Mouse (Mus musculus) midbrain, embryonic 14.5 days (tissue): ENCODE results near the gene Syt17. TPM values are rescaled to one million over a fixed set of nuclear protein-coding genes. Genes with fewer than 3 reads are reported as not detected.

ENCODE experiments used
- ATAC-seq: fragments of 200-750 bp; cut with Nextera tagmentation; 2 replicates; pipeline ENCODE4 v1.8.0; 2017; ENCODE audit warnings: moderate number of reproducible peaks, moderate library complexity; ENCODE audit not compliant: low FRiP score, low TSS enrichment
- DNase-seq: peaks from one replicate; pipeline ENCODE4 v3.0.0-alpha.2; 2015
- H3K27ac ChIP-seq: fragments of 300-500 bp; sonication (generic); replicated peaks from 2 replicates; pipeline ENCODE4 v1.5.1; 2014; ENCODE audit warnings: mild to moderate bottlenecking, low read depth, low read length, moderate library complexity
- H3K27me3 ChIP-seq: fragments of 300-500 bp; sonication (generic); 2 replicates; pipeline ENCODE4 v1.6.1; 2014; ENCODE audit warnings: low read length, control low read depth, mixed read lengths; ENCODE audit not compliant: control insufficient read depth, insufficient read depth
- H3K36me3 ChIP-seq: fragments of 300-500 bp; sonication (generic); 2 replicates; pipeline ENCODE4 v1.6.1; 2014; ENCODE audit warnings: low read length, control low read depth; ENCODE audit not compliant: control insufficient read depth, insufficient read depth
- H3K4me1 ChIP-seq: fragments of 300-500 bp; sonication (generic); 2 replicates; pipeline ENCODE4 v1.6.1; 2014; ENCODE audit warnings: mild to moderate bottlenecking, antibody characterized with exemption, low read length, control low read depth; ENCODE audit not compliant: control insufficient read depth, insufficient read depth
- H3K4me2 ChIP-seq: fragments of 300-500 bp; sonication (generic); 2 replicates; pipeline ENCODE4 v1.6.1; 2014; ENCODE audit warnings: mild to moderate bottlenecking, low read length, moderate library complexity
- H3K4me3 ChIP-seq: fragments of 300-500 bp; sonication (generic); replicated peaks from 2 replicates; pipeline ENCODE4 v1.5.1; 2014; ENCODE audit warnings: low read depth, low read length
- H3K9ac ChIP-seq: fragments of 300-500 bp; sonication (generic); replicated peaks from 2 replicates; pipeline ENCODE4 v1.6.1; 2014; ENCODE audit warnings: mild to moderate bottlenecking, low read length, moderate library complexity
- H3K9me3 ChIP-seq: fragments of 300-500 bp; sonication (generic); 2 replicates; pipeline ENCODE4 v1.6.1; 2016; ENCODE audit warnings: low read length, control low read depth, mixed read lengths; ENCODE audit not compliant: control insufficient read depth
- WGBS: fragments of 180-500 bp; shearing (Covaris S2); extraction: QIAGEN DNeasy Blood & Tissue Kit; methylation state at CpG from one replicate; pipeline ENCODE4 v1.1.7; 2014; 5-methylcytosine and 5-hydroxymethylcytosine counted together
- polyA plus RNA-seq: library from polyadenylated mRNA; unstranded; fragments of >200 nt; fragmentation: Nextera tagmentation; extraction: Ambion mirVana; gene quantifications from 2 replicates; pipeline ENCODE4 v1.2.1, GENCODE M21; 2014

Gene Syt17
- polyA plus RNA-seq, 1 experiment from 2014 or later, result 12.4 TPM

GRCm38 (mm10) chr7:118486917-118487316 lies 38.9 kb upstream of the Syt17 start:
- DNase-seq, result no peak
- Histone ChIP-seq H3K9me3 (0 out of 2 replicates have a peak, but pooled peaks cover 3% of the 10 kb centered on the region), H3K4me3 (no peak overlapping the region), H3K27ac (no peak overlapping the region), H3K27me3 (peaks cover 32% of the 10 kb centered on the region), H3K4me1 (peaks cover 8% of the 10 kb centered on the region), H3K4me2 (no peak overlapping the region), H3K36me3 (no peaks in the 10 kb centered on the region), H3K9ac (no peak overlapping the region)
- 65% methylated on average over 5 of the region's 5 CpGs for WGBS
- no peak for ATAC-seq

- Histone ChIP-seq H3K9me3 (no peaks in the 10 kb centered on the region), H3K27ac (no peak overlapping the region), H3K27me3 (peaks cover 5% of the 10 kb centered on the region; the same call in 1 of the 2 replicates), H3K9ac (no peak overlapping the region), H3K4me2 (no peak overlapping the region), H3K4me1 (no peaks in the 10 kb centered on the region), H3K4me3 (no peak overlapping the region), H3K36me3 (no peaks in the 10 kb centered on the region)
- 92% methylated on average over 1 of the region's 1 CpGs for WGBS
- ATAC-seq (no peak), DNase-seq (no peak)
These were observed 36.0 kb upstream of the Syt17 start for GRCm38 (mm10) chr7:118483996-118484395.

GRCm38 (mm10) chr7:118482001-118482400 lies 34.0 kb upstream of the Syt17 start:
- H3K4me3 ChIP-seq, result no peak overlapping the region
- H3K27ac ChIP-seq, result no peak overlapping the region
- no peaks in the 10 kb centered on the region for H3K4me1 ChIP-seq
- WGBS, result 88% methylated on average over 2 of the region's 2 CpGs
- no peak overlapping the region for H3K9ac ChIP-seq
- H3K9me3 ChIP-seq, result no peaks in the 10 kb centered on the region
- DNase-seq (no peak), ATAC-seq (no peak)
- no peaks in the 10 kb centered on the region for H3K27me3 ChIP-seq
- no peak overlapping the region for H3K4me2 ChIP-seq
- H3K36me3 ChIP-seq, result no peaks in the 10 kb centered on the region

- Histone ChIP-seq H3K4me1 (no peaks in the 10 kb centered on the region), H3K27me3 (no peaks in the 10 kb centered on the region), H3K9me3 (no peaks in the 10 kb centered on the region), H3K4me3 (no peak overlapping the region), H3K4me2 (no peak overlapping the region), H3K36me3 (no peaks in the 10 kb centered on the region), H3K27ac (no peak overlapping the region), H3K9ac (no peak overlapping the region)
- ATAC-seq (no peak), DNase-seq (no peak)
- WGBS, result 85% methylated on average over 10 of the region's 10 CpGs
These were observed 33.2 kb upstream of the Syt17 start for GRCm38 (mm10) chr7:118481047-118481810.

- 95% methylated on average over 9 of the region's 9 CpGs for WGBS
These were observed 32.2 kb upstream of the Syt17 start for GRCm38 (mm10) chr7:118480160-118480709.

GRCm38 (mm10) chr7:118478835-118479312 lies 30.9 kb upstream of the Syt17 start:
- Histone ChIP-seq H3K4me3 (no peak overlapping the region), H3K36me3 (no peaks in the 10 kb centered on the region), H3K27ac (no peak overlapping the region), H3K4me2 (no peak overlapping the region), H3K27me3 (no peaks in the 10 kb centered on the region), H3K9me3 (no peaks in the 10 kb centered on the region), H3K4me1 (no peaks in the 10 kb centered on the region), H3K9ac (no peak overlapping the region)
- WGBS, result 68% methylated on average over 3 of the region's 3 CpGs
- no peak for DNase-seq
- ATAC-seq, result no peak

More at GRCm38 (mm10) chr7:118480160-118480709, 32.2 kb upstream of the Syt17 start:
- DNase-seq (no peak), ATAC-seq (no peak)
- Histone ChIP-seq H3K4me2 (no peak overlapping the region), H3K27me3 (no peaks in the 10 kb centered on the region), H3K9ac (no peak overlapping the region), H3K36me3 (no peaks in the 10 kb centered on the region), H3K9me3 (no peaks in the 10 kb centered on the region), H3K27ac (no peak overlapping the region), H3K4me1 (no peaks in the 10 kb centered on the region), H3K4me3 (no peak overlapping the region)

- Histone ChIP-seq H3K9ac (no peak overlapping the region), H3K27me3 (no peaks in the 10 kb centered on the region), H3K36me3 (no peaks in the 10 kb centered on the region), H3K27ac (no peak overlapping the region), H3K4me3 (no peak overlapping the region), H3K4me1 (no peaks in the 10 kb centered on the region), H3K9me3 (no peaks in the 10 kb centered on the region), H3K4me2 (no peak overlapping the region)
- ATAC-seq (no peak), DNase-seq (no peak)
- WGBS, result 64% methylated on average over 5 of the region's 5 CpGs
These were observed 28.4 kb upstream of the Syt17 start for GRCm38 (mm10) chr7:118476428-118476827.

- WGBS, result 84% methylated on average over 7 of the region's 7 CpGs
- H3K9me3 ChIP-seq, result no peaks in the 10 kb centered on the region
- DNase-seq, result no peak
- ATAC-seq, result no peak
- H3K4me3 ChIP-seq, result no peak overlapping the region
- H3K36me3 ChIP-seq, result no peaks in the 10 kb centered on the region
- H3K9ac ChIP-seq, result no peak overlapping the region
- no peaks in the 10 kb centered on the region for H3K27me3 ChIP-seq
- H3K4me1 ChIP-seq, result no peaks in the 10 kb centered on the region
- H3K27ac ChIP-seq, result no peak overlapping the region
- no peak overlapping the region for H3K4me2 ChIP-seq
These were observed 27.1 kb upstream of the Syt17 start for GRCm38 (mm10) chr7:118475008-118475705.
